Mouse (Mus musculus) natural killer cell, adult 2 months (primary cell): ENCODE data around the gene Lrriq1.

ENCODE experiments used
- DNase-seq, 2 experiments: peaks; one replicate each; pipeline ENCODE4 v3.0.0; 2022; ENCODE audit warnings: low spot score in 2 of 2

Gene Lrriq1

GRCm38 (mm10) chr10:103029132-103029729, 206.9 kb downstream of the Lrriq1 start:
- DNase-seq, result no peak

- no peak for DNase-seq
Observed at GRCm38 (mm10) chr10:103028253-103029131, 207.6 kb downstream of the Lrriq1 start.

GRCm38 (mm10) chr10:103027931-103028252, 208.2 kb downstream of the Lrriq1 start:
- DNase-seq, result no peak

- no peak for DNase-seq
Observed at GRCm38 (mm10) chr10:103027226-103027930, 208.7 kb downstream of the Lrriq1 start.

GRCm38 (mm10) chr10:103026636-103027225, 209.4 kb downstream of the Lrriq1 start:
- DNase-seq, result no peak

- no peak for DNase-seq
Observed at GRCm38 (mm10) chr10:103002556-103002955, 233.6 kb downstream of the Lrriq1 start.

GRCm38 (mm10) chr10:103000902-103001301, 235.2 kb downstream of the Lrriq1 start:
- DNase-seq, result no peak

- DNase-seq, result no peak
Observed at GRCm38 (mm10) chr10:102999584-102999983, 236.5 kb downstream of the Lrriq1 start.
